Mouse (Mus musculus) lung, adult 18-20 months (tissue): ENCODE data around the gene Slc9a3.

Experiments used
- DNase-seq, 2 experiments: peaks; one replicate each; pipeline ENCODE4 v3.0.0; 2022; ENCODE audit warnings: mixed read lengths in 2 of 2

The Slc9a3 gene

GRCm38 (mm10) chr13:74121141-74121602, at the start of gene Slc9a3:
TSS of gene Slc9a3 (plus strand) at chr13:74121457.
- DNase-seq = no peak

DNA sequence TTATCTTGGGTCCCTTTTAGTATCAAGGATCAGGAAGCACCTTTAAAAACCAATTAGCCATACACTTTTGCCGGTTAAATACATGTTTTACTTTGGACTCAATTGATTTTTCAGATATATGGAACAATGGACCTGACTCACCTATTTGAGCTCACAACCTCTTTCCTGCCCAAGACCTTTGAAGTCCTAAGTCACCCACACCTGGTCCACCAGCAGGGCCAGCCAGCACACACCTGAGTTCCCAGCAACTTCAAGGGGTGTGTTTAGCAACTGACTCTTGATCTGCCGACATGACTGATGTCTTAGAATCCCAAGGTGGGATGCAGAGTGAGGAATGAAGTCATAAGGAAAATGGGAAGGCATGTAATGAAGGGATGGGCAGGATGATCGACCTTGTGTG, 49.5 kb upstream of the Slc9a3 start:
- no peak for DNase-seq

DNA sequence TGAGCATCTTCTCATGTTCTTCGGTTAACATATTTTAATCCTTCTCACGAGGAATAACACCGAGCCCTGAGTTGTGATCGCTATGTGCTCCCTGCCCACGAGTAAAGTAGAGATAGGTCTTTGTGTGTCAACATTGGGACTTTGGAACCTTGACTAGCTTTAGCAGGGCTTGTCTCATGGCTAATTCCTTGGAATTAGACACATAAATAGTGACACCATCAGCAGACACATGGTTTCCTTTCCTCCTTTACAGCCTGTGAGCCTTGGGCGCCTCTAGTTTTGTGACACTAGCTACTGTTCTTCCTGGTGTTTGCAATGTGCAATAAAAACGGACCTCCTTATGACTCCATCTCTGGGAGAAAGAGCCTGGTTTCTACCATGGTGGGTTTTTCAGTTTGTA, 47.9 kb upstream of the Slc9a3 start:
- no peak for DNase-seq

DNA sequence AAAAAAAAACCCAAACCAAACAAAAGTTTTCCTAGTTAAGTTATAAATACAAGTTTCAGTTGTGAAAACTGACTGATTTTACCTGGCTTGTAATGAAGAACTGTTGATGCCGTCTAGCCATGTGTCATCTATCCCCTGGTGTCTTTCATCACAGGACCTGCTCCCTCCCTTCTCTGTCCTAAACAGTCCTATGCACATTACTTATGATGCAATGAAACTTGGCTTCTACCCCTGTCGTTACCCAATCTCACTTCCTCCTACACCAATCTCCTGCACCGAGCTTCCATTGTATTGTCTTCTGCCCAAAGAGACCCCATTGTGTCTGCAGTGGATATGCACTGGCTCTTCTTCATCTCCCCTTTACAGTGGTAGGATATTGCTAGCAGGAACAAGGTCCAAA, 31.0 kb upstream of the Slc9a3 start:
- peak in 1 of 2 experiments; percentile 1 for DNase-seq

- no peak for DNase-seq
These were observed 25.3 kb upstream of the Slc9a3 start for GRCm38 (mm10) chr13:74095936-74096335.

GRCm38 (mm10) chr13:74096715-74097363, 24.4 kb upstream of the Slc9a3 start:
- peak in 1 of 2 experiments; percentile 28 for DNase-seq

DNA sequence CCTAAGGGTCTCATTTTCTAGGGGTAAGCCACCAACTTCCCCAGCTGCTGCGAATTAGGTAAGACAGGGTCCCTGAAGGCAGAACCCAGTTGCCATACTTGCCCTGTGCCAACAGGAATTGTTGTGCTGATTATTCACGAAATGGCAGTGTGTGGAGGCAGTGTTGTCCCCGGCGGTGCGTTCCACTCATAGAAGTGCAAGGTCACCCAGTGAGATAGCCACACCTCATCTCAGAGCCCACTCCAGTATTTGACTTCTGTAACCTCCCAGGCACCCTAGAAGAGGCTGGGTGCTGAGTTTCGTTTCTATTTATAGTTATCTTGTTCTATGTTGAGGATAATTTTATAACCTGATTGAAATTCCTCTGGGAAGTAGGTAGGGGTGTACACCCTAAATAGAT, 22.3 kb upstream of the Slc9a3 start:
- DNase-seq = no peak

- DNase-seq = no peak
These were observed 19.0 kb upstream of the Slc9a3 start for GRCm38 (mm10) chr13:74102108-74102830.

GRCm38 (mm10) chr13:74102831-74103582, 18.2 kb upstream of the Slc9a3 start:
- no peak for DNase-seq

GRCm38 (mm10) chr13:74104417-74104816, 16.8 kb upstream of the Slc9a3 start:
- no peak for DNase-seq

DNA sequence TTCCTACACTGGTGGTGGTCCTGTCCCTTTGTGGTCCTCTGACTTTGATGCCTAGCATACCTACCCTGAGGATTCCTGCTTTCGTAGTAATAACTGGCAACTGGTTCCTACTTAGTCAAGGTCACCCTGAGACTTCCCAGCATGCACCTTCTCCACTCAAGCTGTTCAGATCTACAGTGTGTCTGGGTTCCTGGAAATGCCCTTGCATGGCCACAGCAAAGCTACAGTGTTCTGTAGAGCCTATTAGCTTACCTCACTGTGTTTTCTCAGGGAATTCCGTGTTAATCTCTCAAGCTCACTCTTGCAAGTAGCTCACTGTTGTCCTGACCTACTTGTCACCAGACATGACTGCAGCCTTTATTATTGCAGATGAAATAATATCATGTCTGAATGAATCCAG, 13.8 kb upstream of the Slc9a3 start:
- DNase-seq = no peak

DNA sequence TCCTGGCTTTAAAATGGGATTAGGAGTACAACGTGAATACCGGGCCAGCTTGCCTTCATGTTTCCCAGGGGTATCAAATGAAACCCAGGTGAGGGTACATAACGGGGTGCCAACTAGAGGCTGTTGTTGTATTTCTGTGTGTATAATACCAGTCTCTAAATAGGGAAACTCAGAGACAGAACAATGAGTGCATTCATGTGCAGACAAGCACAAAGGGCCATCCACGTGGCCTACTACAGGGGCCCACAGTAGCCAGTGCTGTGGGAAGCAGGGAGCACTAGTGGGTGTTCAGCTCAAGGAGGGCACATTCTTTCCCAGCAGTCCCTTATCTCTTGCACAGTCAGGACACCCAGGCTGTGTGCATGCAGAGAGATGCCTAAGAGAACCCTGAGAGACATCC, 8.7 kb upstream of the Slc9a3 start:
- no peak for DNase-seq

DNA sequence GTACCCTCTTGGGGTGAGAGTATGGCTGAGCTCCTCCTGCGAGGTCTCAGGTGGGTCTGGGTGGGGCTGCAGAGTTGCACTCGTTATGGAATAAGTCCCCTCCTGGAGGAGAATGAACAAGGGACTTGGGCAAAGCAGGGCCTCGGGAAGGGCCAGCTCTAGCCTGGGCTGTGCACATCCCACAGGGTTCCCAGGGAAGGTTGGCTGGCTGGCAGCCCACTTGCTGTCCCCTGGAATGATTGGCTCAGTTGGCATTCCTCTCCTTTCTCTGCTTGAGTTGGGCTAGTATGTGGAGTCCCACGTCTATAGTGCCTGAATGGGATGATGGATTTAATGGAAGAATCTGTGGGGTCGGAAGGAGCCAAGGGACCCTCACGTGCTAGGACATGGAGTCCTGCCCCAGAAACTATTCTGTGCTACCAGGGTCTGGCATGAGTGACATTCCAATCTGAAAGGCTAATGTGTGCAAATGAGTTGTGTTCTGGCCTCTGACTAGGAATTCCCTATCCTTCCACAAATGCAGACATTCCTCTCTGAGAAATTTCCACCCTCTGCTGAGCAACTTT, 7.5 kb upstream of the Slc9a3 start:
- DNase-seq = no peak

DNA sequence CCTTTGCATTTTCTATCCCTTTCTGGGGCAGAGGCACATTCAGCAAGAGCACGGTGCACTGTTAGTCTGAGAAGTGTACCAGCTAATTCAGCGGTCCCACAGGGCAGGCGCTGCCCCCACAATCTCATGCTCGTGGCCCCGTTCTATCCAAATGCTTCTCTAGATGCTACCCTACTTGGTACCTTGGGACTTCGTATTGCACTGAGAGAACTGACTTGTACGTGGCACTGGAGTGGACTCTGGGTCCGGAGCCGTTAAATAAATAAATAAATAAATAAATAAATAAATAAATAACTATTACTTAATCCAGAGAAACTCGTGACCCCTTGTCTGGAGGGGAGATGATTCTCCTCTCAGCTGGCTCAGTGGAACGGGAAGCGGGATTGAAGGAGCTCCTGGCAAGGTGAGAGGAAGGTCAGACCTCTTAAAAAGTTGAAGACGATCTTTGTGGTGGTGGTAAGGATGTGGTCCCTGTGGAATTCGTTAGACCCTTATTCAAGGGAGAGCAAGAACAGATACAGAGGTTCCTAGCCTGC, 606 bp downstream of the Slc9a3 start:
- no peak for DNase-seq

GRCm38 (mm10) chr13:74122632-74123031, 1.4 kb downstream of the Slc9a3 start:
- DNase-seq = no peak

DNA sequence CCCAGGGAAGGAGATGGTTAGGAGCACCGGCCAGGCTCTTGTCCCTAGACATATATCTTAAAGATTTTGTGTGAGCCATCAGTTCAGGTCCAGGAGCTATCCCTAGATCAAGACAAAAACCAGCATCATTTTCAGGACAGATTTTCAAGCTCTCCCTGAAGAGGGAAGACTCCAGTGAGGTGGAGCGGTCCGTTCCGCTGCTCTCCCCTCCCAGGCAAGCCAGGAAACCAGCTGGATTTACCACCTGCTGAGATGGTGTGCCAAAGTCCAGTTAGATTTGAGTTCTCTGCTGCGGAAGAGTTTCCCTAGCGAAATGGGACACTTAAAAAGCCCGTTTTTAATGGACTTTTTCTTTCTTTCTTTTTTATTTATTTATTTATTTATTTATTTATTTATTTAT, 6.3 kb downstream of the Slc9a3 start:
- no peak for DNase-seq

DNA sequence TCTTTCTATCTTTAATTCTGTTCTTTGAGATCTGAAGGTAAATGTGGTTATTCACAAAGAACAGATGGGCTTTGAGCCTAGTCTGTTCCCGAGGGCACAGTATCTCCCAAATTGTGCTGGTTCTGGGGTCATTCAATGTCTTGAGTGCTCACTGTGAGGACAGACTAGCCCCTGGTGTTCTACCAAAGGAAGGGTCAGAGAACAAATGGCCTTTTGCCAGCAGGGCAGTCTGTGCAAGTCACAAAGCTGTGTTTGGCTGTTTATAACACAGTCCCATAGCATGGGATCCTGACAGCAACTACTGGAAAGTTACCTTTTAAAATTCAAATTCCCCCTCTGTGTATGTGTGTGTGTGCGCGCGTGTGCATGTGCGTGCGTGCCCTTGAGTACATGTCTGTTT, 8.7 kb downstream of the Slc9a3 start:
- no peak for DNase-seq

DNA sequence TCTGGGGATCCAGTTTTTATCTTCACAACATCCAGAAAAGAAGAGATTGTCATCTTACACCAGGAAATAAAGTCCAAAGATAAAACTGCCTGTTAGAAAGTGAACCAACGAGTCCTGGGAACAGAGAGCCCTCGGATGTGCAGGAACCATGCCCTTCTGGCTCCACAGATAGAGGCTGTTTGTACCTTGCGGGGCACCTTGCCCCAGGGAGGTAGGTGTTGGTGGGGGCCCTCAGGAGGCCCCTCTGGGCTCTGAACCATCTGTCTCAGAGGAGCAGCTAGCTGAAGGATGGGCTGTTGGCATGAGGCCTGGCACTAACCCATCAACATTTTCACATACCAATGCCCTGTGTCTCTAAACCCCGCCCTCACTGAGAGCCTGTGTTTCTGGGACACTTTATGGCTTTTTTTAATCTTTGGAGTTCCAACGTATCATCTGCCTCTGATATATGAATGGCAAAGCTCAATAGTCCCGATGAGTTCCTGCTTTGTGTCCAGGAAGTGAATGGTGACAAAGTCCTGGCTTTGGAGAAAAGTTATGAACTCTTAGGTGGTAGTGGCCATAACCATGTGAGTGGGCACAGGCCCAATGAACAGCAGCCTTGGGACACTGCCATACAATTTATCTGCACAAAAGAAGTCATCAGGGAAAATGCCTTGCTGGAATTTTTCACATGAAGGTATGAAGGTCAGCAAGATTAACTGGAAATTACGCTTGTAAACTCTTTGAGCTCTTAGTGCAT, 17.8 kb downstream of the Slc9a3 start:
- DNase-seq = no peak

- no peak for DNase-seq
These were observed 19.5 kb downstream of the Slc9a3 start for GRCm38 (mm10) chr13:74140793-74141192.

- no peak for DNase-seq
These were observed 22.0 kb downstream of the Slc9a3 start for GRCm38 (mm10) chr13:74143282-74143681.

- no peak for DNase-seq
These were observed 23.0 kb downstream of the Slc9a3 start for GRCm38 (mm10) chr13:74144120-74144884.
